Mouse (Mus musculus) hindbrain, postnatal 0 days (tissue): ENCODE measurements around the gene Aldh5a1. TPM values are rescaled to one million over a fixed set of nuclear protein-coding genes. Genes with fewer than 3 reads are reported as not detected.

Source experiments
- ATAC-seq: fragments of 200-750 bp; cut with Nextera tagmentation; 2 replicates; pipeline ENCODE4 v1.8.0; 2017; ENCODE audit warnings: mild to moderate bottlenecking, moderate TSS enrichment, moderate library complexity
- DNase-seq: peaks from one replicate; pipeline ENCODE4 v3.0.0-alpha.2; 2015; ENCODE audit warnings: low spot score
- H3K27ac ChIP-seq: fragments of 300-500 bp; sonication (generic); 2 replicates; pipeline ENCODE4 v1.5.1; 2014; ENCODE audit warnings: mild to moderate bottlenecking
- H3K27me3 ChIP-seq: fragments of 300-500 bp; sonication (generic); 2 replicates; pipeline ENCODE4 v1.6.1; 2014; ENCODE audit warnings: low read length, mixed read lengths; ENCODE audit not compliant: insufficient read depth
- H3K36me3 ChIP-seq: fragments of 300-500 bp; sonication (generic); 2 replicates; pipeline ENCODE4 v1.6.1; 2014; ENCODE audit warnings: low read length, mixed read lengths; ENCODE audit not compliant: insufficient read depth
- H3K4me1 ChIP-seq: fragments of 300-500 bp; sonication (generic); 2 replicates; pipeline ENCODE4 v1.6.1; 2014; ENCODE audit warnings: antibody characterized with exemption, low read length, mixed read lengths; ENCODE audit not compliant: insufficient read depth
- H3K4me2 ChIP-seq: fragments of 300-500 bp; sonication (generic); 2 replicates; pipeline ENCODE4 v1.6.1; 2014; ENCODE audit warnings: low read depth, mild to moderate bottlenecking, low read length, moderate library complexity, mixed read lengths
- H3K4me3 ChIP-seq: fragments of 300-500 bp; sonication (generic); 2 replicates; pipeline ENCODE4 v1.5.1; 2014; ENCODE audit warnings: low read length
- H3K9ac ChIP-seq: fragments of 300-500 bp; sonication (generic); replicated peaks from 2 replicates; pipeline ENCODE4 v1.6.1; 2014; ENCODE audit warnings: mild to moderate bottlenecking, low read length, moderate library complexity, mixed read lengths
- H3K9me3 ChIP-seq: fragments of 300-500 bp; sonication (generic); 2 replicates; pipeline ENCODE4 v1.6.1; 2016; ENCODE audit warnings: low read length, mixed read lengths
- CTCF ChIP-seq: IDR thresholded peaks from 2 replicates; pipeline ENCODE4 v1.5.1; 2016; ENCODE audit warnings: antibody characterized with exemption, control low read depth, low read depth
- WGBS: fragments of 180-500 bp; shearing (Covaris S2); extraction: QIAGEN DNeasy Blood & Tissue Kit; methylation state at CpG from one replicate; pipeline ENCODE4 v1.1.7; 2014; 5-methylcytosine and 5-hydroxymethylcytosine counted together
- polyA plus RNA-seq: library from polyadenylated mRNA; unstranded; fragments of >200 nt; fragmentation: Nextera tagmentation; extraction: Ambion mirVana; gene quantifications from 2 replicates; pipeline ENCODE4 v1.2.1, GENCODE M21; 2015
- total RNA-seq: library from RNA; depleted of rRNA; stranded (reverse); fragments of >200 nt; gene quantifications from 2 replicates; pipeline ENCODE4 v1.2.3, GENCODE M21; 2014

Gene Aldh5a1
- total and polyA plus RNA-seq, 2 experiments from 2014 or later, result 16.9 to 46.3 TPM

DNA sequence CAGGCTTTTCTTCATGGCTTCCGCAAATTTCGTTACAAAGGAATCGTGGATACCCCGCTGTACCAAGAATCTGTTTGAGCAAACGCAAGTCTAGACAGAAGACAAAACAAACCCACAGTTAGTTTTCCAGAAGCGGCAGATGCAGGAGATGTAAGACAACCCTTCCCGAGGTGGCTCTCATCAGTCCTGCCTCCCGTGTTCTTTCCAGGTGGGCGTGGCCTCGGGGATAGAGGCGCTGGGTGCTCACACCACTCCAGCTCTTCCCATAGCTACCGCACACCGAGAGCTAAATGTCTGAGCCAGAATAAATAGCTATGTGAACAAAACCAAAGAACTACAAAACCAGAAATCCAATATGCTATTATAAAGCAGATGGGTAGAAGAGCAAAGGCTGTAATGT lies 21.6 kb downstream of the Aldh5a1 start:
- no peak overlapping the region for H3K27ac ChIP-seq
- no peak overlapping the region for H3K4me3 ChIP-seq
- 75% methylated on average over 13 of the region's 13 CpGs for WGBS
- H3K36me3 ChIP-seq, result peaks cover 49% of the 10 kb centered on the region
- no peak for TF ChIP-seq CTCF
- no peaks in the 10 kb centered on the region for H3K9me3 ChIP-seq
- DNase-seq (no peak), ATAC-seq (no peak)
- H3K27me3 ChIP-seq, result no peaks in the 10 kb centered on the region
- H3K9ac ChIP-seq, result no peak overlapping the region
- no peaks in the 10 kb centered on the region for H3K4me1 ChIP-seq
- no peak overlapping the region for H3K4me2 ChIP-seq

DNA sequence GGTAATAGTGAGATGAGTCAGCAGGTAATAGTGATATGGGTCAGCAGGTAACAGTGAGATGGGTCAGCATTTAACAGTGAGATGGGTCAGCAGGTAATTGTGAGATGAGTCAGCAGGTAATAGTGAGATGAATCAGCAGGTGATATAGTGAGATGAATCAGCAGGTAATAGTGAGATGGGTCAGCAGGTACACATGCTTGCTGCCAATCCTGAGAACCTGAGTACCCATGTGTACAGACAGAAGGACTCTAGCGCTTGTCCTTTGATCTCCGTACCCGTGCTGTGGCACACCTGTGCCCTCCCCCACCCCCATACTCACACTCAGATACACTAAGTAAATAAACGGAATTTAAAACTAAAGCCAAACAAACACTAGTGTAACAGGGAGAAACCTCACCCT lies 22.5 kb downstream of the Aldh5a1 start:
- Histone ChIP-seq H3K36me3 (peaks cover 49% of the 10 kb centered on the region), H3K9me3 (no peaks in the 10 kb centered on the region), H3K27me3 (no peaks in the 10 kb centered on the region), H3K27ac (no peak overlapping the region), H3K4me2 (no peak overlapping the region), H3K4me3 (no peak overlapping the region), H3K9ac (no peak overlapping the region), H3K4me1 (no peaks in the 10 kb centered on the region)
- ATAC-seq (no peak), DNase-seq (no peak)
- WGBS, result 95% methylated on average over 4 of the region's 4 CpGs
- no peak for TF ChIP-seq CTCF

DNA sequence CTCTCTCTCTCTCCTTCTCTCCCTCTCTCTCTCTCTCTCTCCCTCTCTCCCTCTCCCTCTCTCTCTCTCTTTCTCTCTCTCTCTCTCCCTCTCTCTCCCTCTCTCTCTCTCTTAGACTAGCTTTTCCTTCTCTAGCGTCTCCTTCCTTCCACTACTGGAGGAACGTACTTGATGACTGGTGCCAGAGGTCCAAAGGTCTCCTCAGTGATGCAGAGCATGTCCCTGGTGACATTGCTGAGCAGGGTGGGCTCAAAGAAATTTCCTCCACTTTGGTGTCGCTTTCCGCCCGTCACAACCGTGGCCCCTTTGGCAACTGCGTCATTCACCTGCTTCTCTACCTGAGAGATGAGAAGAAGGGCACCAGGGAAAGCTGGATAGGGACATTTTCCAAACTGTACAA lies 23.9 kb downstream of the Aldh5a1 start:
- Histone ChIP-seq H3K27ac (no peak overlapping the region), H3K4me2 (no peak overlapping the region), H3K27me3 (no peaks in the 10 kb centered on the region), H3K9me3 (no peaks in the 10 kb centered on the region), H3K4me1 (no peaks in the 10 kb centered on the region), H3K36me3 (peaks cover 42% of the 10 kb centered on the region), H3K4me3 (no peak overlapping the region), H3K9ac (no peak overlapping the region)
- no peak for DNase-seq
- 94% methylated on average over 7 of the region's 7 CpGs for WGBS
- no peak for ATAC-seq
- TF ChIP-seq CTCF, result no peak

DNA sequence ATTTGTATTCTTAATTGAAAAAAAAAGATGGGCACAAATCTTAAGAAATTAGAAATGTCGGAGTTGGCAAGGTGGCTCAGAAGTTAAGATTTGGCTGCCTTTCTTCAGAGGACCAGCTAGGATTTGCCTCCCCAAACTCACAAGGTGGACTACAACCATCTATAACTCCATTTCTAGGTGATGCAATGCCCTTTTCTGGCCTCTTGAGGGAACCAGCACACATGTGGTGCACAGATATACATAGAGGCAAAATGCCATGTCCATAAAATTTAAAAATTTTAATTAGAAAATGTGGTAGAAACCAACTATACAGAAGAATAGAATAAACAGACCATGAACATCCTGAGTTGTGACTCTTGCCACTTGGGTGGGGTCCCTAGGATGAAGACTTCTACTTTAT lies 28.3 kb downstream of the Aldh5a1 start:
- Histone ChIP-seq H3K27me3 (no peaks in the 10 kb centered on the region), H3K9ac (no peak overlapping the region), H3K4me2 (no peak overlapping the region), H3K27ac (no peak overlapping the region), H3K9me3 (no peaks in the 10 kb centered on the region), H3K4me3 (no peak overlapping the region), H3K4me1 (no peaks in the 10 kb centered on the region), H3K36me3 (peaks cover 22% of the 10 kb centered on the region; the same call in 1 of the 2 replicates)
- peak; percentile 19; the same call in 1 of the 2 replicates for TF ChIP-seq CTCF
- WGBS, result 86% methylated on average over 1 of the region's 1 CpGs
- DNase-seq, result no peak
- ATAC-seq, result no peak

DNA sequence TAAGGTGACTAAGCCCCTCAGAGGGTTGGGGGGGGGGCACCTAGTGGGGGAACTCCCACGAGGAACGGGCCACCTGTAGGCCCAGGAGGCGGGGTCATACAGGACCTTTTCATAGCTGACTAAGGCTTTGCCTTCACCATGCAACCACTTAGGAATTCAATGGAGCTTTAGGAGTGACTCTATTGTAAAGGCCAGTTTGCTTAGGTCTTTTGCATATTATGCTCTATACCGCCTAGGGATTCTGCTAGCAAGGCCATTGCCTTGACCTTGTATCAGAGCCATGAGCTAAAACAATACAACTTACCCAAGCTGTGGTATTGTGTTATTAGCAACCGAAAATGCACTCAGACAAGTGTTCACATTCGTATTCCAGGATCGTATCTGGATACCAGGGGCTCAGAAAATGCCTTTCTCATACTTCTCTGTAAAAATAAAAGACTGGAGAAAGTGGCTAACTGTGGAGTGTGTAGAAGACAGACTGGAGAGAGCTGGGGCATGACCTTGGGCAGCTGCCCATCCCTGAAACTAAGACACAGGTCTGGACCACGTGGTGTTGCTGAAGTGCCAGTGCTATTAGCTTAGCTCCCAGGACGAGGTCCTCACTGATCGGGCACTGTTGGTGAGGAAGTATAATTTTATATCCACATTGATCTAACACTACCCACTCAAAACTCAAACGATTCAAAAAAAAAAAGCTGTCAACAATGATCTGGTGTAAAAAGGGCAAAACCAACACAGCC lies 30.5 kb downstream of the Aldh5a1 start:
- no peaks in the 10 kb centered on the region for H3K27me3 ChIP-seq
- no peak for TF ChIP-seq CTCF
- H3K4me1 ChIP-seq, result no peaks in the 10 kb centered on the region
- no peak overlapping the region for H3K4me2 ChIP-seq
- H3K36me3 ChIP-seq, result peaks cover 10% of the 10 kb centered on the region; the same call in 1 of the 2 replicates
- H3K9ac ChIP-seq, result no peak overlapping the region
- 72% methylated on average over 11 of the region's 11 CpGs for WGBS
- H3K9me3 ChIP-seq, result no peaks in the 10 kb centered on the region
- no peak overlapping the region for H3K4me3 ChIP-seq
- no peak for ATAC-seq
- DNase-seq, result peak; percentile 15
- H3K27ac ChIP-seq, result no peak overlapping the region

DNA sequence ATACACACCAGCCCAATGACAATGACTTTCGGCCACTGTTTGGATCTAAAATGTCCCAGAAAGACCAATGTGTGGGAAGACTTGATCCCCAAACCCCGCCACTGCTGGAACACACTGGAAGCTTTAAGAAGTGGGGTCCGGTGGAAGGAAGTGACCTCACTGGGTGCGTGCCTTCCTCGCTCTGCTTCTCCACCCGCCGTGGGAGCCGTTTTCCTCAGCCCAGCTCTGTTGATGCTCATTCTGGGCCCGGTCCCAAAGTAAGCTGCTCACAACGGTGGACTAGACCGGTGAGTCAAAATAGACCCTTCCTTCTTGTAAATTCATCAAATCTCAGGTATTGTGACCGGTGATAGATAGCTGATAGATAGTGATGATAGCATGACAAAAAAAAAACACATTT lies 32.0 kb downstream of the Aldh5a1 start:
- ATAC-seq (no peak), DNase-seq (no peak)
- Histone ChIP-seq H3K36me3 (no peaks in the 10 kb centered on the region), H3K4me1 (no peaks in the 10 kb centered on the region), H3K4me2 (no peak overlapping the region), H3K27ac (no peak overlapping the region), H3K9me3 (no peaks in the 10 kb centered on the region), H3K9ac (no peak overlapping the region), H3K27me3 (no peaks in the 10 kb centered on the region), H3K4me3 (no peak overlapping the region)
- 91% methylated on average over 12 of the region's 12 CpGs for WGBS
- TF ChIP-seq CTCF, result no peak

DNA sequence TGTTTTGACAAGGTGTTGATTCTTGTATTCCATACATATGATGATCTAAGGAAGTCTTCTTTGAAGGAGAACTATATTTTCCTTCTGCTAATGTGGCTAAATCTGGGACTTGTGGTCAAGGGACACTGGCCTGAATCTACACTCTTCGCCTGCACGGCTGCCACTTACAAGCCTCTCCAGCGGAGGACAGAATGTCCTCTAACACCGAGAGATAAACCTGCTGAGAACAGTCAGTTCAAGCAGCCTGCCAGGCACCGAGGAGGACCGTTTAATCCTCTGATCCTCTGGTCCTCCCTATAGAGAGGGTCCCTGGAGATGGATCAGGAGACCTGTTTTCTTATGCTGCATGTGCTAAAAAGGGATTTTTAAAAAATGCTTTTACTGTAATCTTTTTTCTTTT lies 34.0 kb downstream of the Aldh5a1 start:
- Histone ChIP-seq H3K36me3 (peaks cover 3% of the 10 kb centered on the region; the same call in 1 of the 2 replicates), H3K4me3 (no peak overlapping the region), H3K4me2 (no peak overlapping the region), H3K4me1 (no peaks in the 10 kb centered on the region), H3K9me3 (no peaks in the 10 kb centered on the region), H3K9ac (no peak overlapping the region), H3K27ac (no peak overlapping the region), H3K27me3 (no peaks in the 10 kb centered on the region)
- ATAC-seq (no peak), DNase-seq (no peak)
- 74% methylated on average over 6 of the region's 6 CpGs for WGBS
- TF ChIP-seq CTCF, result no peak
